Mouse (Mus musculus) R1 (cell line): ENCODE results near the gene Kctd11.
"Not testable (repeated sequence)": the region's sequence is repeated elsewhere in the genome, so short reads cannot be mapped to it uniquely, and the experiment has no call there.

Experiments used
- DNase-seq: peaks from one replicate; pipeline ENCODE4 v3.0.0-alpha.2; 2018; ENCODE audit warnings: low read depth, low spot score

Gene Kctd11

GRCm38 (mm10) chr11:69880853-69881603 lies at the start of gene Kctd11:
Gene Kctd11 (minus strand): TSS chr11:69881406.
- DNase-seq = peak; percentile 78

- not testable (repeated sequence) for DNase-seq
These were observed 49.0 kb upstream of the Kctd11 start for GRCm38 (mm10) chr11:69930176-69930575.

GRCm38 (mm10) chr11:69929712-69930111 lies 48.5 kb upstream of the Kctd11 start:
- no peak for DNase-seq

- no peak for DNase-seq
These were observed 46.3 kb upstream of the Kctd11 start for GRCm38 (mm10) chr11:69927501-69927900.

- no peak for DNase-seq
These were observed 41.6 kb upstream of the Kctd11 start for GRCm38 (mm10) chr11:69922796-69923195.

GRCm38 (mm10) chr11:69922012-69922756 lies 41.0 kb upstream of the Kctd11 start:
- peak; percentile 64 for DNase-seq

GRCm38 (mm10) chr11:69921114-69922011 lies 40.2 kb upstream of the Kctd11 start, which contains the start of gene Eif5a:
Gene Eif5a (minus strand): TSS chr11:69921958.
- peak; percentile 100 for DNase-seq

GRCm38 (mm10) chr11:69920266-69921031 lies 39.2 kb upstream of the Kctd11 start:
- DNase-seq = peak; percentile 72

GRCm38 (mm10) chr11:69919661-69920265 lies 38.6 kb upstream of the Kctd11 start:
- DNase-seq = peak; percentile 93

GRCm38 (mm10) chr11:69919053-69919452 lies 37.8 kb upstream of the Kctd11 start:
- no peak for DNase-seq

GRCm38 (mm10) chr11:69918118-69918517 lies 36.9 kb upstream of the Kctd11 start:
- no peak for DNase-seq

- no peak for DNase-seq
These were observed 36.3 kb upstream of the Kctd11 start for GRCm38 (mm10) chr11:69917379-69917948.

- not testable (repeated sequence) for DNase-seq
These were observed 35.6 kb upstream of the Kctd11 start for GRCm38 (mm10) chr11:69916652-69917378.

GRCm38 (mm10) chr11:69915667-69916627 lies 34.7 kb upstream of the Kctd11 start:
- DNase-seq = peak; percentile 46

- DNase-seq = peak; percentile 24
These were observed 33.8 kb upstream of the Kctd11 start for GRCm38 (mm10) chr11:69914917-69915430.

- DNase-seq = peak; percentile 84
These were observed 33.2 kb upstream of the Kctd11 start for GRCm38 (mm10) chr11:69914372-69914764.

- DNase-seq = peak; percentile 98
These were observed 32.6 kb upstream of the Kctd11 start, which contains the start of gene Gps2 for GRCm38 (mm10) chr11:69913554-69914371. Gene Gps2 (plus strand): TSS chr11:69913888.
